Mouse (Mus musculus) limb, embryonic 10.5 days (tissue): ENCODE measurements at regions not wholly inside any gene's neighbourhood (a gene's known extent, or its start where the extent isn't known, plus 50 kb on each side); places are given as distances from the start of the nearest gene placed in this dataset.

Source experiments
- DNase-seq: peaks from one replicate; pipeline ENCODE4 v3.0.0-alpha.2; 2017; ENCODE audit warnings: low spot score
- H3K27ac ChIP-seq: fragments of 300-500 bp; sonication (generic); 2 replicates; pipeline ENCODE4 v1.5.1; 2016; ENCODE audit warnings: mild to moderate bottlenecking
- H3K27me3 ChIP-seq: fragments of 300-500 bp; sonication (generic); 2 replicates; pipeline ENCODE4 v1.6.1; 2016; ENCODE audit warnings: low read depth, mild to moderate bottlenecking; ENCODE audit not compliant: poor library complexity, severe bottlenecking
- H3K36me3 ChIP-seq: fragments of 300-500 bp; sonication (generic); 2 replicates; pipeline ENCODE4 v1.6.1; 2016; ENCODE audit warnings: mild to moderate bottlenecking, moderate library complexity
- H3K4me1 ChIP-seq: fragments of 300-500 bp; sonication (generic); 2 replicates; pipeline ENCODE4 v1.6.1; 2016
- H3K4me3 ChIP-seq: fragments of 300-500 bp; sonication (generic); 2 replicates; pipeline ENCODE4 v1.5.1; 2016; ENCODE audit warnings: mild to moderate bottlenecking, moderate library complexity
- H3K9me3 ChIP-seq: fragments of 300-500 bp; sonication (generic); replicated peaks from 2 replicates; pipeline ENCODE4 v1.6.1; 2016; ENCODE audit warnings: mild to moderate bottlenecking
- WGBS: fragments of 180-500 bp; shearing (Covaris S2); methylation state at CpG from one replicate; pipeline ENCODE4 v1.1.7; 2016; 5-methylcytosine and 5-hydroxymethylcytosine counted together

- no peak for DNase-seq
- no peak overlapping the region for H3K4me3 ChIP-seq
- peaks cover 4% of the 10 kb centered on the region; the same call in 1 of the 2 replicates for H3K4me1 ChIP-seq
- no peaks in the 10 kb centered on the region for H3K27me3 ChIP-seq
- WGBS, result 92% methylated on average over 10 of the region's 10 CpGs
- H3K36me3 ChIP-seq, result no peaks in the 10 kb centered on the region
- H3K9me3 ChIP-seq, result no peaks in the 10 kb centered on the region
- no peak overlapping the region for H3K27ac ChIP-seq
Measured at GRCm38 (mm10) chr12:68605417-68606000, 553.5 kb downstream of the Rps29 start.

DNA sequence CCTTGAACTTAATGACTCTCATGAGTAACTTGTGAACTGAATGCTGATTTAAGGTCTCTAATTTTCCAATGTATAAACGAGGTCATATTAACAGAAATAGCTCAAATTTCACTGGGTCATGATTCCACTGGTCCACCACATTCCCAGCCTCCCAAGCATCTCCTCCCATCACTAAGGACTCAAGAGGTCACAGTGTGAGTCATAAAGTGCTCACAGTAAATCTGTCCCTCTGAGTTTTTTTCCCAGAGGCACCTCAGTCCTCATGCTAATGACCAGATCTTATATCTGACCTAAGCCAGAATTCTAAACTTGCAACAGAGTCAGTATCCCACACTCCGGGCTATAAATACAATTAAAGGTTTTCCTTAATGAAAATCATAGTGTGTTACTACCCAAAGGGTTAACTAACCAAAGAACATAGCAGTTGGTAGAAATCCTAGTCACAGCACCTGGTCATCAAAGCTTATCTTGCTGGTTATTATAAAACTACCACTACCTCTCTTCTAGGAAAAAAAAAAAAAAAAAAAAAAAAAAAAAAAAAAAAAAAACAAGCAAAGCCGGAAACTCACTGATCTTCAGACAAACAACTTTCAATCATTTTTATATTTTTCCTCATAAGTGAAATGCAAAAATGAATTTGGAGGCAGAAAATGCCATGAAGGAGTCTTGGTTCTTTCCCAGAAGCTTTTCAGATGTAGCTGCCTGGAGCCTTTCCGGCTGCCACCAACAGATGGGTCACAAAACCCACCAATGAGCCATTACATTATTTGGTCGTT lies 554.3 kb downstream of the Rps29 start:
- H3K4me3 ChIP-seq, result no peak overlapping the region
- no peaks in the 10 kb centered on the region for H3K27me3 ChIP-seq
- no peak overlapping the region for H3K27ac ChIP-seq
- H3K36me3 ChIP-seq, result no peaks in the 10 kb centered on the region
- 81% methylated on average over 5 of the region's 5 CpGs for WGBS
- no peaks in the 10 kb centered on the region for H3K9me3 ChIP-seq
- H3K4me1 ChIP-seq, result peaks cover 4% of the 10 kb centered on the region; the same call in 1 of the 2 replicates
- DNase-seq, result no peak

- Histone ChIP-seq H3K4me3 (no peak overlapping the region), H3K27me3 (no peaks in the 10 kb centered on the region), H3K27ac (no peak overlapping the region), H3K4me1 (peaks cover 4% of the 10 kb centered on the region; the same call in 1 of the 2 replicates), H3K9me3 (no peaks in the 10 kb centered on the region), H3K36me3 (no peaks in the 10 kb centered on the region)
- WGBS, result 95% methylated on average over 4 of the region's 4 CpGs
- no peak for DNase-seq
Measured at GRCm38 (mm10) chr12:68602682-68603081, 556.3 kb downstream of the Rps29 start.

DNA sequence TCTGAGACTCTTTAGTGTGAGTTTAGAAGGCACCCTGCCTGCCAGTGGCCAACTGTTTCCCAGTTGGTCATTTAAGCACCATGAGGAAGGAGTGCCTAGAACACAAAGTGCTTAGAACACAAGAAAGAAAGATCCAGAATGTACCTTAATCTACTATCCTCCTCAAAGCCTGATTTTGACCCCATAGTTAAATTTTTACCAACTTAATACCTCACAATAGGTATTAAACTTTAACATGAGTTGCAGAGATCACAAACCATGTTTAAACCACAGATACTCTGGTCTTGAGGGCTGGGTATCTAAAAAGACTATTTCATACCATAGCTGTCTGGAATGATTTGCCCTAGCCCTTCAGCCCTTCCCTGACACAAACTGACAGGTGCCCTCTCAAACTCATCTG lies 557.6 kb downstream of the Rps29 start:
- Histone ChIP-seq H3K27ac (no peak overlapping the region), H3K4me3 (no peak overlapping the region), H3K27me3 (no peaks in the 10 kb centered on the region), H3K36me3 (no peaks in the 10 kb centered on the region), H3K4me1 (peaks cover 4% of the 10 kb centered on the region; the same call in 1 of the 2 replicates), H3K9me3 (no peaks in the 10 kb centered on the region)
- no peak for DNase-seq

GRCm38 (mm10) chr12:68599681-68600596 lies 559.0 kb downstream of the Rps29 start:
- no peaks in the 10 kb centered on the region for H3K27me3 ChIP-seq
- WGBS, result 74% methylated on average over 7 of the region's 7 CpGs
- H3K4me3 ChIP-seq, result no peak overlapping the region
- no peak for DNase-seq
- no peak overlapping the region for H3K27ac ChIP-seq
- H3K9me3 ChIP-seq, result no peaks in the 10 kb centered on the region
- no peaks in the 10 kb centered on the region for H3K36me3 ChIP-seq
- peaks cover 4% of the 10 kb centered on the region; the same call in 1 of the 2 replicates for H3K4me1 ChIP-seq

DNA sequence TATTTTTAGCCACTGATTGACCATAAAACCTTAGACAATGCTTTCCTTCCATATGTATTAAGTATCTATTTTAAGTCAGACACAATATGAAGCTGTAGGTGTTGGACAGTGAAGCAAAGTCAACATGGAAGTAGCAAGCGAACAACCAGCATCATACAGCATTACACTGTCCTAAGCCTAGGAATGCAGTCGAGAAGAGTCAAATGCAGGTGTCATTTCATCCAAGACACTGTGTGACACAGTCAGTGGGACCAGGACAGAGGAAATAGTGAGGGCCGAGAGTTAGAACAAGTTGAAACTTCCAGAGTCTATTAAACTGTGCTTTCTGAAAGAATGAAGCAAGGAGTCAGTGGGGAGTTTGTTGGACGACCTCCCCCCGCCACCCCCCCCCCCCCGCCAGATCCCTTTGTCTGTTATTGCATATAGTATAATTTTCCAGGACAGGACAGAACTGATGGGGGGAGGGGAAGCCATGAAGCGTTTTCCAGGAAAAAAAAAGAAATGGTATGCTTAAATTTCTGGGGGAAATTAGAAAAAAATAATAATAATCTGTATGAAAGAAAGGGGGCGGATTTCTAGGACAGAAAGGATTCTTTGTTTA lies 559.9 kb downstream of the Rps29 start:
- no peaks in the 10 kb centered on the region for H3K4me1 ChIP-seq
- no peaks in the 10 kb centered on the region for H3K27me3 ChIP-seq
- H3K27ac ChIP-seq, result no peak overlapping the region
- no peaks in the 10 kb centered on the region for H3K9me3 ChIP-seq
- no peak for DNase-seq
- H3K4me3 ChIP-seq, result no peak overlapping the region
- WGBS, result 86% methylated on average over 8 of the region's 8 CpGs
- H3K36me3 ChIP-seq, result no peaks in the 10 kb centered on the region

DNA sequence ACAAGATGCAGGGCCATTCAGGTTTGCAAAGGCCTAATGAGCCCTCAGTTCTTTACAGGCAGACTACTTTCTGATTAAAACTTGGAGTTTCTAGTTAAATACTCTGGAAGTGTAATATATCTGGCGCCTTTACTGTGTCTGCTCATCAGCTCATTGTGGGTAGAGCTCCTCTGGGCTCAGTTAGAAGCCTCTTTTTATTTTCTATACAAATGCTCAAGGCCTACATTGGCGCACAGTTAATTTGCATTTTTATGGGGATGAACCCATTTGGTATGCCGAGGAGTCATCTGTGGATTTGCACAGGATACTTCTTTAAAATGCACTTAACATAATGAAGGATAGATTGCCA lies 573.5 kb downstream of the Rps29 start:
- H3K4me1 ChIP-seq, result no peaks in the 10 kb centered on the region
- H3K27ac ChIP-seq, result no peak overlapping the region
- H3K27me3 ChIP-seq, result no peaks in the 10 kb centered on the region
- no peaks in the 10 kb centered on the region for H3K9me3 ChIP-seq
- 88% methylated on average over 3 of the region's 3 CpGs for whole genome bisulfite sequencing
- no peaks in the 10 kb centered on the region for H3K36me3 ChIP-seq
- H3K4me3 ChIP-seq, result no peak overlapping the region
- DNase-seq, result no peak

GRCm38 (mm10) chr12:68584786-68585523 lies 574.0 kb downstream of the Rps29 start:
- H3K36me3 ChIP-seq, result no peaks in the 10 kb centered on the region
- no peak overlapping the region for H3K4me3 ChIP-seq
- no peak for DNase-seq
- no peaks in the 10 kb centered on the region for H3K9me3 ChIP-seq
- H3K27me3 ChIP-seq, result no peaks in the 10 kb centered on the region
- no peak overlapping the region for H3K27ac ChIP-seq
- 67% methylated on average over 6 of the region's 6 CpGs for WGBS
- H3K4me1 ChIP-seq, result no peaks in the 10 kb centered on the region

DNA sequence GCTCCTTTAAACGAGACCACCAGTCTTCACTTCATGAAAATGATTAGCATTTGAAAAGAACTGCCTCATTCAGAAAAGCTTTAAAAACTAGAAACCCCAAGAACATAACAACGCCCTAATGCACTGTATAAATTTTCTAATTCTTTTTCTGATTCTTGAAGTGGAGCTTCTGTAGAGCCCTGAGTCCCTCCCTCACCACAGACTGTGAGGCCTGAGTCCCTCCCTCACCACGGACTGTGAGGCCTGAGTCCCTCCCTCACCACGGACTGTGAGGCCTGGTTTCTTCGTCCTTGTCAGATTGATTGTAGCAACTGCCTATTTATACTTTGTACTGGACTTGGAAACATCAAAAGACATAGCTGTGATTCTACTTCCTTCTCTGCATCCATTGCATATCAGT lies 579.1 kb downstream of the Rps29 start:
- Histone ChIP-seq H3K27ac (no peak overlapping the region), H3K4me3 (no peak overlapping the region), H3K4me1 (no peaks in the 10 kb centered on the region), H3K9me3 (no peaks in the 10 kb centered on the region), H3K27me3 (no peaks in the 10 kb centered on the region), H3K36me3 (no peaks in the 10 kb centered on the region)
- 63% methylated on average over 5 of the region's 5 CpGs for WGBS
- no peak for DNase-seq

DNA sequence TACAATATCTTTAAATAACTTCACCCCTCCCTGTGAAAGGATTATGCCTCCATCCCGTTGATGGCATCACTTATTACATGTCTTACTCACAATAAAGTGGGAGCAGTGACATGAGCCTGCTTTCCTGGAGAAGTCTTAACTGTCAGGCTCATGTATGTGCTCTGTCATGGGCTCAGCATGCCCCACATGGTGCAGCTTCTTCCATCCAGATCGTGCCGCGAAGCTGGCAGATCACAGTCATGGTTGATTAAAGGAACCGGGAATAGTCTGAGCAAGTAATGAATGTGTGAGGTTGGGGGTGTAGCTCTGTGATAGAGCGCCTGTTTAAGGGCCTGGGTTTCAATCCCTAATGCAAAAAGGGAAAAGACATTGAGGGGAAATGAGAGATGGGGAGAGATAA lies 581.5 kb downstream of the Rps29 start:
- no peaks in the 10 kb centered on the region for H3K9me3 ChIP-seq
- DNase-seq, result no peak
- no peaks in the 10 kb centered on the region for H3K4me1 ChIP-seq
- no peak overlapping the region for H3K27ac ChIP-seq
- no peak overlapping the region for H3K4me3 ChIP-seq
- WGBS, result 83% methylated on average over 6 of the region's 6 CpGs
- H3K36me3 ChIP-seq, result no peaks in the 10 kb centered on the region
- no peaks in the 10 kb centered on the region for H3K27me3 ChIP-seq

DNA sequence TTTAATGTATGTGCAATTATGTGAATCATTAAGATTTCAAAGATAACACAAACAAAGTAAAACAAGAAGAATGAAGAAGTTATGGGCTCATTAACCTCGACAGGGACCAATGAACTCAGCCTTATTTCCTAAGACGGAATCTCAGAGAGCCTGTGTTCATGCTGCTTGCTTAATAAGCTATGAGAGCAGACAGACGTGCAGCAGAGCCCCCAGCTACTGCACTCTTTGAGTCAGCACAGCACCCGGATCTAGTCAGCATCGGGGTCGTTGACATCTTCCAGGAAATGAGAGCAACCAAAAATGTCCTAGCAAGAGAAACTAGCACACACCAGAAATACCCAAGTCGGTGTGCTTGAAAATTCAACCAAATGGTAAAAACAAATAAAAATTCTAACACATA lies 582.1 kb downstream of the Rps29 start:
- no peaks in the 10 kb centered on the region for H3K9me3 ChIP-seq
- WGBS, result 77% methylated on average over 7 of the region's 7 CpGs
- no peaks in the 10 kb centered on the region for H3K4me1 ChIP-seq
- H3K27me3 ChIP-seq, result no peaks in the 10 kb centered on the region
- H3K36me3 ChIP-seq, result no peaks in the 10 kb centered on the region
- H3K4me3 ChIP-seq, result no peak overlapping the region
- H3K27ac ChIP-seq, result no peak overlapping the region
- no peak for DNase-seq

DNA sequence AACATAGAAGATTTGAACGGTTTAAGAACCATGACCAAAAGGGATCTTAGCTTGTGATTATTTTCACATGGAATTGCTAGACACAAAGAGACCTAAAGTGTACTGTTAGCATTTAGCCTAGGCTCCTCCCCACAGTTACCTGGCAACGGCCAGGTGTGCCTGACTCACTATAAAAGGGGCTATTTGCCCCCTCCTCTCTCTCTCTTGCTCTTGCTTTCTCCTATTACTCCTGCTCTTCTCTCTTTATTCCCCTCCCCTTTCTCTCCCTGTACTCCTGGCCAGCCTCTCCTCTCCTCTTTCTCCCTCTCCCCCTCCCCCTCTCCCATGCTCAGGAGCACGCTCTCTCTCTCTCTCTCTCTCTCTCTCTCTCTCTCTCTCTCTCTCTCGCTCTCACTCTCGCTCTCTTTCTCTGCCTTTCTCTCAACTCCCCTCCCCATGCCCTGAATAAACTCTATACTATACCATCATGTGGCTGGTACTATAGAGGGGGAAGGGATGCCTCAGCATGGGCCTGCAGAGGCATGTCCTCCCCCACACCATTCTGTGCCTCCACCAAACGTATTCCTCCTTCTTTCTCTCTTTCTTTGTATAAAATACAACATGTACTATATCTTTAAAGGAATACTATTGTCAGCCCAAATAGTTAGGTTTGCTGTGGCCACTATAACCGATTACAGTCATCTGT lies 603.9 kb downstream of the Rps29 start:
- H3K36me3 ChIP-seq, result no peaks in the 10 kb centered on the region
- no peak for DNase-seq
- no peaks in the 10 kb centered on the region for H3K4me1 ChIP-seq
- H3K27me3 ChIP-seq, result no peaks in the 10 kb centered on the region
- no peaks in the 10 kb centered on the region for H3K9me3 ChIP-seq
- H3K4me3 ChIP-seq, result no peak overlapping the region
- WGBS, result 62% methylated on average over 7 of the region's 7 CpGs
- H3K27ac ChIP-seq, result no peak overlapping the region
